Mouse (Mus musculus): ENCODE measurements at regions not wholly inside any gene's neighbourhood (a gene's known extent, or its start where the extent isn't known, plus 50 kb on each side); places are given as distances from the start of the nearest gene placed in this dataset.

DNA sequence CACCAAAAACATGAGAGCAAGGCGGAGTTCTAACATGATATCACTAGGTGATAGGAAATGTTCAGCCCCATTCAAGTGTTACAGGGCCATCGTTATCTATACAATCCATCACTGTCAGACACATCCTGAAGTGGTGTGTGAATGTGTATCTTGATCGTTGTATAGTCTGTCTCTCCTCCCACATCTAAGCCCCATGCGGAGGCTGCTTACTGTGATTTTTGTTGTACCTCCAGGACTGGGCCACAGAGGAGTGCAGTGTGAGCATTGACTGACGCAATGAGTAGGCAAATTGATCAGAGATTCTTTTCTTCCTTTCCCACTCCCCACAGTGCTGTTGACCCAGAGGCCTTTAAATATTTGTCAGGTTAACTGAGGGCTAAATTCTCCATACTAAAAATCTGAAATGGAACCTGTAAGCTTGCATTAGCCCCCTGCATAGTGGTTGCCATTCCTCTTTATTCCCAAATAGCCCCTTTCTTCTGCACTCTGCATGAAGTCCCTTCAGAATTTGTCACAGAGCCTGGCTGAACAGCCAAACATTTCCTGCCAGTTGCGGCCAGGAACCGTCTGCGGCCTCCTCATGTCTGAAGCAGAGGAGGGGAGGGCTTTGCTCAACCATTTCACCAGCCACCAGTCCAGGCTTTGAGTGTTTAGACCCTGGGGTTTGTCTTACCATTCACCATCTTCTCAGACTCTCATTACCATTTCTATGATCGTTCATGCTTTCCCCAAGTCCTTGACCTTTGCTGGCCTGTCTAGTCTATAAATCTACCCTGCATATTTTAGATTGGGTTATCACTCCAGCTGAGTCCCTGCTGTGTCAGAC is 119.3 kb downstream of the Ttc8 start:
- no peak for DNase-seq

DNA sequence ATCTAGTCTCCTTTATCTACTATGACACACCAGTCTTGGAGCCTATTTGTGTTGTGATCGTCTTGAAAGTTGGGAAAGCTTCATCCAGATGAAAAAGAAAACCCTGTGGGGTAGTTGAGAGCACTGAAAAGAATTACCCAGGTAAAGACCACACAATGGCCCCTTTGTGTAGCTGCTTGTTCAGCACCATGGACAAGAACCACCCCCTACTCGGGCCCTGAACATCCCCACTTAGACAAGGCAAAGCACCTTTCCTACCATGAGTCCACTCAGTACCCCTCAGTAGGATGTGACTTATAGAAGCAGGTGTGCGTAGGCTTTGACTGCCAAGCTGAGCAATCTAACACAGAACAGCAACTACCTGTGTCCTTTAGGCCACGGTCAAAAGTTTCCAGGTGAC is 121.2 kb downstream of the Ttc8 start:
- DNase-seq: no peak

DNA sequence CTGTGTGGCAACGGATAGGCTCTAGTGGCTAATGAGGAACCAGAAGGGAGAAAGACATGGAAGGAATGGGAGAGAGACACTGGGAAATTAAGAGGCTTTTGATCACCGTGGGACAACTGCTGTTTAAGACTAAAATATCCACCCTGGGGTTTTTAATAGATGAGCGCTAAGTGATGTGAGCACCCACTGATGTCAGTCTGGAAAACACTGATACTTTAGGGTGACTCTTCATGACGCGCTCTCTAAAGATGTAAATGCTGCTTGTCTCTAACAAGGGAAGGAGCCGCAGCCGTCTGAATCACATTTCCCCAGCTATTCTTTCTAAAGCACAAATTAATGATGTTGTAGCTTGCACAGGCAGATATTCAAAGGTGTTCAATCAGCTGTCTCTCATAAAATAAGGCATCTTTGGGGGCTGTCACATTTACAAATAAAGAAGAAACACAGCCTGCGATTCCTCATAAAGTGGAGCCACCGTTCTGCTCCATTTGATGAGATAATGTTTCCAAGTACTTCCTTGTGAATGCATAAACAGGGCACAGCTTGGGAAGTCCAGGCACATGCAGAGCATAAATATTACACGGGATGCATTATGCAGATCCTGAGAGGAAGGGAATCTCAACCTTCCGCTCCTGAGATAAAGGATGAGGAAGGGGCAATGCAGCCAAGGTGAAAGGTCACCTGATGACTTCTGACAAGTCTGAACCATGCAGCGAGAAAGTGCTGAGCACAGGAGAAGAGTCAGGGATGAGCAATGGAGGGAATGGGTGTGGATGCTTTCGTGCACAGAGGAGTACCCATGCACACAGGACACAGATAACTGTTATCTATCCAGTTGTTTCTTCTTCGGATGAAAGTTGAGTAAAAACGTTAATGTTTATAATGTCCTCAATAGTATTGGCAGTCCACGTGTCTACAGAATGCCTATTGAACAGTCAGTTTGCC is 122.8 kb downstream of the Ttc8 start:
- peak; percentile 47 for DNase-seq

- peak; percentile 42 for DNase-seq
Observed at GRCm38 (mm10) chr12:99044477-99044876, 124.1 kb downstream of the Ttc8 start.

- no peak for DNase-seq
Observed at GRCm38 (mm10) chr12:99050426-99050825, 130.1 kb downstream of the Ttc8 start.

- no peak for DNase-seq
Observed at GRCm38 (mm10) chr12:99052599-99052998, 132.2 kb downstream of the Ttc8 start.

- DNase-seq: no peak
Observed at GRCm38 (mm10) chr12:99057521-99057920, 137.1 kb downstream of the Ttc8 start.

- DNase-seq: no peak
Observed at GRCm38 (mm10) chr12:99058916-99059315, 138.5 kb downstream of the Ttc8 start.

DNA sequence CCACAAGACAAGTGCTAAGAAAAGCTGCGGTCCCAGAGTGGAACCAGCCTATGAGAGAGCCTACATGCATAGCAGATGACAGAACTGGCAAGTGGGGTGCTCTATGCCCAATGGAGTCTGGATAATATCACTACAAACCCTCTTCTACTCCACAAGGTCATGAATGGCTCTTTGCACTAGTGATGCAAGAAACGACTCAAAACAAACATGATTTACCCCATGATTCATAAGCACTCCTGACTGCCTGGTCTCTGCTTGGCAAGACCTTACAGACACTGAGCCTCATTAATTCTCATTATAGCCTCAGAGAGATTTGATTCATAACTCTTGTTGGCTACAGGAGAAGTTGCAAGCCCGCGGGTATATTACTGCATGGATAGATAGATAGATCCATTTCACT is 139.1 kb downstream of the Ttc8 start:
- no peak for DNase-seq

GRCm38 (mm10) chr12:99060702-99061101 is 140.3 kb downstream of the Ttc8 start:
- DNase-seq: no peak

DNA sequence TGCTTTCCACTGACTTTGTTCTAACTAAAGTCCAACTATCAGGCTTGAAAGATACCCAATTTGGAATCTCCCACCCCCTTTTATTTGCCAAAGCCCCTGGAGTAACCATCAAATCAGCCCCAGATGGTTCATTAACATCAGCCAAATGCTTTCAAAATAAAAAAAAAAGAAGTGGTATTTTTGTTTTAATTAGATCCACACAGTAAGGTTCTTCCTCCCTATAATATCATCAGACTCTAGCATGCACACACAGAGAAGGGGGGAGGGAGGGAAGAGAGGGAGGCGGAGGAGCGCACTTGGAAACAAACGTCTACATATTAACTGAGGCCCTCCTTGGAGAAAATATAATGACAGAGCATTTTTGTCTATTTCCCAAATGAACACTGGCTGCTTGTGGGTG is 143.1 kb downstream of the Ttc8 start:
- DNase-seq: no peak

GRCm38 (mm10) chr12:99063885-99064284 is 143.5 kb downstream of the Ttc8 start:
- DNase-seq: no peak

DNA sequence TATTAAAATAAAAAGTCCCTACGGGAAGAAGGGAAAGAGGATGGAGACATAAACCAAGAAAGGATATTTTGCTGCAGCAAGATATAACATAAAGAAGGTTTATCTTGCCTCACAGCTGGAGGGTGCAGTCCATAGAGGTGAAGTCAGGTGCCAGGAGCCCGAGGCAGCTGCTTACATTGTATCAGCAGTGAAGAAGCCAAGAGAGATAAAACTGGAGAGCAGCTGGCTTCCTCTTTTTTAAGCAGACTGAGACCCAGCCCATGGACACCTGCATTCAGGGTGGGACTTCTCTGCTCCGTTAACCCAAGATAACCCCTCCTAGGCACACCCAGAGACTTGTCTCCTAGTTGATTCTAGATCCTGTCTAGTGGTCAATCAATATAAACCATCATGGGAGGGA is 147.6 kb downstream of the Ttc8 start:
- no peak for DNase-seq

GRCm38 (mm10) chr12:99073766-99074165 is 153.4 kb downstream of the Ttc8 start:
- no peak for DNase-seq

GRCm38 (mm10) chr12:99077366-99077765 is 157.0 kb downstream of the Ttc8 start:
- no peak for DNase-seq

DNA sequence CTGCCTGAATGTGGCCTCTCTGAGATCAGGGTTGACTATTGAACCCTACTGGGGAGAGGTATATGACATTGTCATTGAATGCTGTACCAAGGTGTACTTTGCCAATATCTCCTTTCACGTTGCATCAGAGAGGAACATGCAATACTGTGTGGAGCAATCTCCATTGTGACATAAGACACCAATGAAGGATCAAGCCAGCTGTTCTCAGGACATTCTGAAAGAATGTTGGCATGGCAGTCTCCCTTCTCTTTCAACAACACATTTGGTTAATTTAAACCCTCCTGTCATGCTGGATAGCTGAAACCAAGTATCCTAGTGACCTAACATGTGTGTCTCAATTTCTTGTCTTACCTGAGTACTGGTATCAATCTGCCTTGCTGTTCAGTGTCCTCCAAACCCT is 159.5 kb downstream of the Ttc8 start:
- DNase-seq: no peak

- no peak for DNase-seq
Observed at GRCm38 (mm10) chr12:99083616-99084015, 163.2 kb downstream of the Ttc8 start.

DNA sequence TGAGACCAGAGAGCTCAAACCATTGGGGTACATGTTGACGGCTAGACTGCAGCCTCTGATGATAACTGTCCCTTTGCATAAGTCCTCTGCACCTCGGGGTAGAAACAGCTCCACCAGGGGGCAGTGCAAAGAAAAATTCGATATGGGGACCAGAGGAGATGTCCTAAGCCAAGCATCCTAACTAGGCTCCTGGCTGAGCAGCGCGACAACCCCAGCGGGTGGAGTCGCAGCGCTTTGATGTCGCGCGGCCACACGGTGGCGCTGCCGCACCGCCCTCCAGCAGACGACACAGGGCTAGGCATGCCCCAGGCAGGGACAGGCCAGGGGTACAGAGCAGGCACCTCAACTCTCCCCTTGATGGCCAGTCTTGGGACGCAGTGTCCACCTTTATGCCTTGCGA is 163.8 kb downstream of the Ttc8 start:
- peak; percentile 87 for DNase-seq

DNA sequence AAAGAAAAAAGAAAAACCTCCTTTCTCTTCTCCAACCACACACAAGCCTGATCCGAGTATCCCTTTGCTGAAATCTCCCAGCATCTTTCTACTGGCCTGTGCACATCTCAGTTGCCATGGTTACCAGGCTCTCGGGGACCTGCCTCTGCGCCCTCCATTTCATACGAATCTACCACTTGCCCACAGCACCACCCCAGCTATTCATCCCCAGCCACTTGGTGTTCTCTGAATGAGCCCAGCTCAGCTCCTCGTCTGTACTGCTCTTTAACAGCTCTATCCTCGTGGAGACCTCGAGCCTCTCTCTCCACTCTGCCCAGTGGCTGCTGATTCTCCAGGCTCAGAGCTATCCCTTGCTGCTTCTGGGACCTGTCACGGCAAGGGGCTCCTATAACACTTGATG is 166.9 kb downstream of the Ttc8 start:
- peak; percentile 42 for DNase-seq

DNA sequence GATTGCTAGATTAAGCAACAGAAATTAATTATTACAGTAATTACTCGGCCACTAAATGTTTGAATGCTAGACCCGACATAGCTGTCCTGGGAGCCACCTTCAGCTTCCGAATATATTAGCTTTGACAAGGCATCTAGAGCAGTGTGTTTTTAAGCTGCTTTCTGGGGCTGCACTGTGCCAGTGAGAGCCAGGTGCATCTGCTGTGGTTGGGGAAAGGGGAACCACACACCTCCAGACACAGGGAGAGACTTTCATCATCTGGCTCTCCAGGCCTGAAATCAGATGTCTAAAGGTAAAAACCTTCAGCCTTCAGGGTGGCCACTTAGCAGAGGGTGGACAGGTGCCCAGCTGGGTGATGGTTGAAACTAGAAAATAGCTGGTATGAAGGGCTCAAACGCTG is 171.4 kb downstream of the Ttc8 start:
- DNase-seq: no peak

- DNase-seq: no peak
Observed at GRCm38 (mm10) chr12:99093151-99093550, 172.8 kb downstream of the Ttc8 start.

DNA sequence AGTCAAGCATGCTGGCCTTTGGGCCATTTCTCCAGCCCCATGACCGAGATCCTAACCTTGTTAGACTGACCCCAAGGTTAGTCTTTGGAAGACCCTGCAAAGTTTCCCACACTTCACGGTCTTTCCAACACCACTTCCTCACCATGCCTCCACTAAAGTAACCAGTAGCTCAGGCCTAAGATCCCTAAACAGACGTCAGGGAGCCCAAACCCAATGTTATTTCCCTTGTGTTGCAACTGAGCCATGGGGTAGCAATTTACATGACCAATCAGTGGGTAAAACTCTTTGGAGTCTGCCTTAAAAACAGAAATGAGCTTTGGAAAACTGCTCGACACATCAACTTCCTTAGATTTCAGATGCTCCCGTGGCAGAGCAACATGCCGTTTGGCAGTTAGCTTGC is 173.6 kb downstream of the Ttc8 start:
- no peak for DNase-seq

- peak; percentile 85 for DNase-seq
Observed at GRCm38 (mm10) chr12:99096930-99097617, 176.7 kb downstream of the Ttc8 start.
